Mouse (Mus musculus) layer of hippocampus, postnatal 14 days (tissue): ENCODE data around the gene Ly86. TPM values are rescaled to one million over a fixed set of nuclear protein-coding genes. Genes with fewer than 3 reads are reported as not detected.

ENCODE experiments used
- DNase-seq, 2 experiments: peaks; one replicate each; pipeline ENCODE4 v3.0.0; 2021 to 2022; ENCODE audit warnings: low spot score in 2 of 2, mixed read lengths in 1 of 2
- long read RNA-seq, 2 experiments: library from polyadenylated mRNA; stranded (forward); transcript quantifications; one replicate each; pipeline ENCODE4 v2.0.0; 2021
- total RNA-seq, 2 experiments: library from RNA; stranded (reverse); gene quantifications; 2 replicates each; pipeline ENCODE4 v1.2.3; 2021

The Ly86 gene
- total RNA-seq = 1 to 10 TPM; 7.6 to 8.2 TPM
- long read RNA-seq, experiment 1, partial matches to known transcripts = 0 of 7 reads
- long read RNA-seq, experiment 1, other reads (novel, unspliced or antisense) = 4 of 7 reads
- long read RNA-seq, experiment 2, partial matches to known transcripts = 0 of 10 reads
- long read RNA-seq, experiment 2, other reads (novel, unspliced or antisense) = 6 of 10 reads

DNA sequence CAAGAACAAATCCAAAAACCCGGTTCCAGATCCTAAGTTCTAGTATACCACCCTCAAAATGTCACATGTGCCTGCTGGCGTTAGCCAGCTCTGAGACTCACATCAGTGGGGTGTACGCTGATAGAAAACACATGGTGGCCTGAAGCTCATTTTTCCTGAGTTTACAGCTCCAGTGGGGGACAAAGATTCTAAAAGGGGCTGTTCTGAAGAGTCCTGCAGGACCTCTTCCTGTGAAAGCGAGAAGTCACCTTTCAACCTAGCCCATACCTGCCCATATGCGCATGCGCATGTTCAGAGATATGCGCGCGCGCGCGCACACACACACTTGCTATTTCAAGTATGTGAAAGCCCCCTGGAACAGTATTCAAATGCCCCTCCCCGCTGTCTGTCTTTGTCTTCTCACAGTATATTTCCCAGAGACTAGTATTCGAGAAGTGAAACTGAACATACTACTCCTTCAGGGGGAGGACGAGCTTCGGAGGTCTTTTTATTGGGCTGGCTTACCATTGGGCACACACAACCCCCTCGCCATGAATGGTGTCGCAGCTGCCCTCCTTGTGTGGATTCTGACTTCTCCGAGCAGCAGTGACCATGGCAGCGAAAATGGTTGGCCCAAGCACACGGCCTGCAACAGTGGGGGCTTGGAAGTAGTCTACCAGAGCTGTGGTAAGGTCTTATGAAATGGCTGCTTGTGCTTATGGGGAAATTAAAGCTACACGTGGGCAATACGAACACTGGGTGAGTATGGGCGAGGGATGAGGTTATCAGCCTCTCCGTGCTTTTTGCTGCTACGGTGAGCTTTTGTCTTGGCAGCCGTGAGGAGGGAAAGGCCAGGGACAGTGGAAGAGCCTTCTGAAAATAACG is at the start of gene Ly86:
Ly86 (plus strand) TSS at position 300 of the 864 bp plus-strand sequence.
- no peak for DNase-seq

DNA sequence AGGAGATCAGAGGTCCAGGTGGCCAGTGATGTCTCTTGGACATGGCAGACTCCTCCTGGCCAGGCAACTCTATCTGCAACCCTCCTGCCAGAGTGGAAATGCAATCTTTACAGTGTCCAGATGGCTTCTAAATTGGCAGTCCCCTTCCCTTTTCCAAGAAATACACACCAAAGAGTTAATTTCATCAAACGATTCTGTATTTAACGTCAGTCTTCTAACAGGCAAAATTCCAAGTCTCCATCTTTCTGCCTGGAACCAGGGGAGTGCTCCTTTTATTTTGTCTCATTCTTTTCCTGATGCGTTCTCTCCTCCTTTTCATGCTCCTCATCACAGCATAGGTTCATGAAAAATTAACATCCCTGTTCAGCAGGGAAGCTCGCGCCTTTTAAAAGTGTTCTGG is 47.1 kb upstream of the Ly86 start:
- no peak for DNase-seq

DNA sequence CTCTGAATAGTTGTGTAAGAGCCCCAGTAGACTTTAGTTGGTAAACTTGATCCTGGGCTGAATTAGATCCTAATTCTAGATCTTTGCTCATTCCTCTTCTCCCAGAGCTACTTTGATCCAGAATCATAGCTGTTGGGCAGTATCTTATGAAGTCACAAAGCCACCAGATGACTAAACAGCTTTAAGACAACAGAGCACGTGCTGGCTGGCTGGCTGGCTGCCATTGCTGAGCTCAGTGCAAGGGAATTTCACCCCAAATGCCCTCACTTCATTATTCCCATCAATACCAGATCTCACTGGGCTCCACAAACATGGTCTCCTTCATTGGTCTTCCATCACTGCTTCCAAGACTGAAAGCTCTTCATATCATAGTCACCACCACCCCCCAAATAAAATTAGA is 46.2 kb upstream of the Ly86 start:
- DNase-seq = no peak

DNA sequence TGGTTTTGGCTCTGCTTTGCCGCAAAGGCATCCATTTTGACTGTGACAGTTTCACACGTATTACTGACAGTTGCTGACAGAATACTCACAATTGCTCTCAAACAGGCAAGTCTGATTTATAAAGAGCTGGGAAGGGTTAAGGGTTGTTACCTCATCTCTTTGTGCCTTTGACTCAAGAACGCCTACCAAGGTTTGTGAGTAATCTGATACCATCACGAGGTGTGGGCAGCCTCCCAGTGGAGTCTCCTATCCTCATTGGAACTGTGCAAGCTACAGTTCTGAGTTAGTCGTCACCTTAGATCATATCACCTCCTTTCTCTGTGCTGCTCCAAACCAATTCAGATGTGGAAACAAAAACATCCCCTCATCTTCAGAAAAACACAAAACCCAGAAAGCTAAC is 42.1 kb upstream of the Ly86 start:
- DNase-seq = no peak

DNA sequence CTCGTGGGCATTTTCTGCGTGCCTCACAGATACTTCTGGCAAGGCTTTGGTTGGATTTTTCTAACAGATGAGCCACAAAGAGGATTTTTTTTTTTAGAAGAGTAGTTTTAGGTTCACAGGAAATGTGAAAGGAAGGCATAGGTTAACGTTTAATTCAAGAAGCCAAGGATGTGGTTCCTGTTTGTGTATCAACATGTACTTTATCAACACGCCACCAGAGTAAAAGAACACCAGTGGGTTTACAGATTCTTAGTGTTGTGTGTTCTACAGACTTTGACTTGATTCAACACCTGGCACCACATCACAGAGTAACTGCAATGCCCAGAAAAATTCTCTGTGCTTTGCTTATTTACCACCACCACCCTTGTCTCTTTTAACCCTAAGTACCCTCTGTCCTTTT is 37.0 kb upstream of the Ly86 start:
- DNase-seq = no peak

DNA sequence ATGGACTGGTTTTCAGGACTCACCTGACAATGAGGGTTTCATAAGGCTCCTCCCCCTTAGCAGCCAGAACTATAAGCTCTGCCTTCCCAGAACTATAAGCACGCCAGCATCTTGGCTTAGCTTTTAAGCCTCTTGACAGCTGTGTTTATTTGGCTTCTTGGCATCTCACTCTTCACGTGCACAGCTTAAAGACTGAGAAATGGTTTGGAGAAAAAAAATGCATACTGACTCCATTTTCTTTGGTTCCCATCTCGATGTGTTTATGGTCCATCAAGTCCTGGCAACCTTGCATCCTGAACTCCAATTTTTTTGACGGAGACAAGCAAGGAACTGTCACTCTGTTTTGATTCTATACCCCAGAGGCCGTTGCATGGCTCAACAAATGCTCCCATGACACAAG is 35.7 kb upstream of the Ly86 start:
- no peak for DNase-seq

DNA sequence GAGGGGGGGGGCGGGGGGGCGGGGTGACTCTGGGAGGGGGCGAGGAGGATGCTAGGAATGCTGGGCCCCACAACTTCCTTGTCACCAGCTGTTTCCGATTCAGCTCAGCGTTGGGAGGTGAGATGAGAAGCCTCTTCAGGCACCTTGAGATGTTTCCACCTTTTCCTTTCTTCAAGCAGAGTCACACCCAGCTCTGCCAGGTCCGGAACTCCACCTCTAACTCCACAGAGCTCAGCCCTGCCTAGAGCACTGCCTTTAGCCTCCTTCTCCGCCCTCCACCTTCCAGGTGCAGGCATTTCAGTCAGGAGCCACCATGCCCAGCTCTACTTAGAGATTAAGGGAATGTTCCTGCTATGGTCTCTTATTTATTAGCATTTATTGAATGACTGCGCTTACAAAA is 34.7 kb upstream of the Ly86 start:
- no peak for DNase-seq

DNA sequence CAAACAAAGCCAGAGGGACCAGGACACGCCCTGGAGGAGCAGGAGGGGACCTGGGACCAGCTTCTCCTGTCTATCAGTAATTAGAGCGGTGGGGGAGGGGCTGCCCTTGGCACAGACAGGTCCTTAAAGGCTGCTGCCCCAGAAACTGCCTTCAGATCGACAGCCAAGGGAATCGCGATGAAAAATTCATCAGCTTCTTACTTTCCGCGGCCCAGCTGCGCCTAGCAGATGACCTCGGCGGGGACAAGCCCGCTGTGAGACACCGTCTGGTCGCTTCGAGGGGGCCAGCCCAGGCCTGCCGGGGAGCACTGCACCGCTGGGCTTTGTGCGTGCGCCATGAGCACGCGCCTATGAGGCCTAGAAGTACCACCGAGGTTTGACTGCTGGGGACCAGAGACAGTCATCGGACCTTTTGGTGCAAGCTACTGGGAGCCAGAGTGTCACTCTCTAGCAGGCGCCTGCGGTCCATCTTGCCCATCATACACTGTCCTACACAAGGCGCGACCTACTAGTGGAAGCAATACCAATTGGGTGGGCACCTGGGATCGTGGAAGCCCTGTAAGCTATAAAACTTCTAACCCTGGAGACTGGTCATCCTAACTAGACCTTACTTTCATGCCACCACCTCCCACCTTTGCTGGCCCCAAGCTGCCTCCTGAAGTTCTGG is 33.3 kb upstream of the Ly86 start:
- peak; percentile 59 to 71 for DNase-seq

DNA sequence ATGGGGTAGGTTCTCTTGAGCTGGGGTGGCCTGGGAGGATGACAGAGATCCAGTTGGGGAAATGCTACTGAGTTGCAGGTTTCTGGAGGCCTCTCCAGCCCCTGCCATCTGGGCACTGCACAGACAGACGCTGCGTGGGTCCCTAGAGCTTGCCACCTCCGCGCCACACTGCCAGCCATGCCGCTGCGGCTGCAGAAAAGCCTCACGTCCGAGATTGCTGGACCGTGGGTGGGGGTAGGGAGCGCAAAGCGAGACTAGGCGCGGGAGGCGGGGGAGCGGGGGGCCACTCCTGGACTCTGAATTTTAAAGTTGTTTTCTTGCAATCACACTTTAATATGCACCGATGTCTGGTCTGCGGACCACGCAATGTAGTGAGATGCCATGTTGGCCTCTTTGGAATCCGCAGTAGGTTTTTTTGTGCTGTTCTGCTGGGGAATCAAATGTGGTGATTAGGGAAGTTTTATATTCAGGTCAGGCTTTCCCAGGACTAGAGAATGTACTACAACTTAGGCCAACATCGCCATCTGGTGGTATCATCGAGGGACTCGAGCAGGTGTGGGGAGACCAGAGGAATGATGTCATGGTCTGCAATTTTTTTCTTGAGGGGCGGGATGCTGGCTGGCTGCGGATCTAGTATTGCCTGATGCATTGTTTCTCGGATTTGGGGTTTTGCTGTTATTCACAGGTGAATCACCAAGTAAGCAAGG is 32.6 kb upstream of the Ly86 start:
- DNase-seq = peak; percentile 94 to 98

DNA sequence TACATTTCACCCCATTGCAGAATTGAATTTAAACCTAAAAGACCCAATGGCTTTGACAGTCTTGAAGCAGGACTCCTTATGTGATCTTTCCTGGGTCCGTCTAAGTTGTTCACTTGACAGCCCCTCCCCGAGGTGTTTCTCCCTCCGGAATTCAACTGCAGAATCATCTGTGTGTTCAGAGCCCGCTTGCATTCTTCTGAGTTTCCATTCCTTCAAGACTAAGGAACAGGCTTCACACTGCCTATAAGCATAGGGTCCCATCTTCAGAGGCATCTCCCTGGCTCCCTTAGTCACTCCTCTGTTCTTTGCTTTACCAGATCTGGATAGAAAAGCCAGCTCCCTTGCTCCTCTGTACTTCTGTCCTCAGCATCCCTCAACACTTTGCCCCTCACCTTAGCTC is 32.1 kb upstream of the Ly86 start:
- DNase-seq = no peak

DNA sequence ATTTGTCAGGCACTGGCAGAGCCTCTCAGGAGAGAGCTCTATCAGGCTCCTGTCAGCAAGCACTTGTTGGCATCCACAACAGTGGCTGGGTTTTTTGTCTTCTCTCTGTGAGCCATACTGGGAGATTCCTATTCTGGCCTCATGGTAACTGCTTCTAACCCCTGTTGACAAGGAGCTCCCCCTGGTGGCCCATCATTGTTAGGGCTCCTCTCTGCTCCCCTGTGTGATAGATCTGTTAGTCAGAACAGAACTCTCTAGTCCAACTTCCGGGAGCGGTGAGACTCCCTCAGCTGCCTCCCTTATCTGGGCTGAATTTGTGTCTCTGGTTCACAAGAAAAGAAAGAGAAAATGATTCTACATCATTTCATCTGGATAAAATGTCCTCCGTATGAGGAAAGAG is 19.5 kb upstream of the Ly86 start:
- DNase-seq = peak in 1 of 2 experiments; percentile 59

DNA sequence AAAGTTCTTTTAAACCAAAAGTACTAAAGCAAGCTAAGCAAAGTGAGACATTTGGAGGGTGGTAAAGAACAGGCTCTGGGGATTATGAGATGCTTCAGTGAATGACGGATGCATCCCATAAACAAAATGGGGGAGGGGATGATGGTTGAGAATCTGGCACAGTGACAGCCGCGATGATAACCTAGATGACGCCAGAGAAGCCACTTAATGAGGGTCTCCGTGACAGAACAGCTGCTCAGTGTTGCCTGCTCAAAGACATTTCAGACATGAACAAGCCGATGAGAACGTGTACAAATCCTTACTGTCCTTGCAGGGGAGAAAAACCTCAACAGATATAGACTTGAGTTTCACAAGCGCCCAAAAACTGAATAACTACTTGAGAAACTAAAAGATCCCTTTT is 15.3 kb upstream of the Ly86 start:
- no peak for DNase-seq

DNA sequence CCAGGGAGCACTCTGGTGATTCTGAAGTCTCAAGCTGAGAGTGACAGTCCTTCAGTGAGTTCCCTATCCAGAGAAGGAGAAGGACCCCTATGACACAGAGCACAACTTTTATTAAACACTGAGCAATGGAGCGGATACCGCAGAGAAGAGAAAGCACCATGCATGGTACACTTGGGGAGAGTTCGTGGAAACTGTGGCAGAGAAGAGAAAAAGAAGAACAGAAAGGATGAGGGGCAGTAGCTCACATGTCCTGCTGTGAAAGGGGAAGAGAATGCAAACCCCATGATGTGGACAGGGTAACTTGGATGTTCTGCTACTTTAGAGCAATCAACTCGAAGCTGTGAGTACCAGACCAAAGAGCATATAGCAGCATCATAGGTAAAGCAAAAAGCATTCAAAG is 14.0 kb upstream of the Ly86 start:
- no peak for DNase-seq

DNA sequence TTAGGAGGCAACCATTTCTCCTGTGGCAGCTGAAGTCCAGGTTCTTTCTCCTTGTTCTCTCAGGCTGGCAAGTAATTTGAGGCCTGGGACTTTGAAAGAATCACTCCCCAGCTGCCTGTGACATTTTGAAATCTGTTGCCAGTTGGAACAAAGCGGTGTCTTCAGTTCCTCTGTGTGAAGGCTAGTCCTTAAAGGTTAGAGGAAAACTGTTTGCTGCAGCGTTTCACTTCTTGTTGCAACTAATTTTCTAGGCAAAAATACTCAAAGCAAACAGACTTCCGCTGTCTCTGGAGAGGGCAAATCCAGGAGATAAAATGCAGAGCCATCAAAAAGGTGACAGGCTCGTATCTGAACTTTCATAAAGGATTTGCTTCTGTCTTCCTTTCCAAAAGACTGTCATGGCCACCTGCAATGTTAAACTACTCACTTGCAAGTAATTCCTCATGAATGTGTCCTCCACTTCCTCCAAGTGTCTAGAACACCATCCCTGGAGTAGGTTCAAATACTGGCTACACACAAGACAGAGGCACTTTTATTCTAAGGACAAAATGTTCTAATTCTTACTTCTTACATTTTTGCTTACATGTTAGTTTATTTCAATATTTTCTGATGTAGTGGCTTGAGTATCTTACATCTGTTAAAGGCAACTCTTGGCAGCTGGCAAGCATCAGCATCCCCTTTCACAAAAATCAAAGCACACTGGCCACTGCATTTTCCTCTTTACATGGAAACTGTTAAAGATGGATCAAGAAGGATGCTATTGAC is 12.0 kb upstream of the Ly86 start:
- no peak for DNase-seq

DNA sequence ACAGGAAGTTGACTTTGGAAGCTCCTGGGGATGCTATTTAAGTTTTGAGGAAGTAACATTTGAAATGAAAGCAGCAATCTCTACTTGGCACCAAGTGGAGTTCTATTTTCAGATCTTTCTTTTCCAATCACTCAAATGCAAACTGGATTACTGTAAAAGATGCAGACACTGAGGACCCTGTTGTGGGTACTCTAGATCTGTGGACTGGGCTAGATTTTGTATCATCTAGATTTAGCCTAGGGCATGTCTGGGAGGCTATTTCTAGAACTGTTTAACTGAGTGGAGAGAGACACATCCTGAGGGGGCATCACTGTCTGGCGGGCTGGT is 11.5 kb upstream of the Ly86 start:
- no peak for DNase-seq

DNA sequence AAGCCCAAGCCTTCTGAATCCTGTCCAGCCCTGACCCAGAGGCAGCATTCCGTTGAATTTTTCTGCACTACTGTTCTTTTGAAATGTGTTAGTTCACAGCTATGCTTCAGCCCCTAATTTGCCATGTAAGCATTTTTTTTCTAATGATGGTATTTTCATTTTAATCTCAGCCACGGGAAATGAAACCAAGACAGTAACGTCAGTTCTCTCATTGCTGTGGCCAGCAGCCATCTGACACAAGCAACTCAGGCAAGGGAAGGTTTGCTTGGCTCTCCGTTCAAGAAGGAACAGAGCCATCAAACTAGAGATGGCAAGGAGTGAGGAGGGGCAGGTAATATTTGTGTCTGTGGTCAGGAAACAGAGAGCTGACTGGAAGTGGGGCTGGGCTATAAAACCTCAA is 7.7 kb upstream of the Ly86 start:
- no peak for DNase-seq

DNA sequence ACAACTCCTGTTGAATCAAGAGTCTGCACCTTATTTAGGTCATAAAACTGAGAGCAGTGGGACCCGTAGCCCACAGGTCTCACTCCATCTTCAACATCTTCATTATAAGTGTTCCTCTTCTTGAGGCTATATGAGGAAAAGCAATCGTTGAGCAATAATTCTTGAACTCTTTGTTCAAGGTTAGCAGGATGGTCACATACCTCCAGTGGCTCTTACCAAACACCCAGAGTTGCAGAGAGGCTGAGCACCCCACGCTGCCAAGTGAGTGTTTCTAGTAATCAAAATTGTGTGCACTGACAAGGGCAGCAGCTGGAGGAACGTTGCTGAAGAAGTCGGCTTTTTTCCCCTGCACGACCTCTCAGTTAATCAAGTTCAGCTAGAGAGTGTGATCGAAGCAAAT is 7.1 kb upstream of the Ly86 start:
- DNase-seq = no peak

DNA sequence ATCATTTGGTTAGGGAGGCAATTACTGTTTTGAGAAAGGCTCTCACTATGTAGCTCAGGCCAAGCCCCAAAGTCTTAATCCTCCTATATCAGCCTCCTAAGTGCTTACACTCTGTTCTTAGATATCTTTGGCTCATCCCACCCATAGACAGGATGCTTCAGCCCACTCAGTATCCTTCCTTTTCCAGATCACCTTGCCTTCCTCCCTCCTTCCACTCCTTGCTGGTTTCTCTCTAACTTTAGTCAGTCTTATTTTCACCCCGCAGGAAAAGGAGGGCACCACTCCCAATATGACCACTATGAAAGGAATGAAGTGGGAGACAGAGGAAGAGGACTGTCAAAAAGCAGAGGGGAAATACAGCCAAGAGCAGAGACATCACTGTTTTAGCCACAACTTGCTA is 2.2 kb upstream of the Ly86 start:
- DNase-seq = no peak

DNA sequence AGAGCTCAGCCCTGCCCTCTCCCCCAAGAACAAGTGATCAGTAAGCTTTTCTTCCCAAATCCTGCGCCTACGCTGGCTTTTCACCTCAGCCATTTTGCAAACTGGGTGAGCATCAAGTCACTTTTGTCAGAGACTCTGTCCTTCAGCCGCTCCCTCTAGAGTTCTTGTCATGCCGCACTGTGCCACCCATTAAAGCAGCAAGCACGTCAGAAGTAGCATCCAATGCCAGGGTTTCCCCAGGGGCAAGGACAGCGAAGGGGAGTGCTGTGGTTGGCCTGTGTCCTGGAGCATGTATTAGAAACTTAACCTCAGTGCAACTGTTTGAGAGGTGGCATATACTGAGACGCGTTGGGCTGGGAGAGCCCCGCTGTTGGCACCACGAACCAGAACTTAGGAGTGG is 815 bp downstream of the Ly86 start:
- DNase-seq = no peak

DNA sequence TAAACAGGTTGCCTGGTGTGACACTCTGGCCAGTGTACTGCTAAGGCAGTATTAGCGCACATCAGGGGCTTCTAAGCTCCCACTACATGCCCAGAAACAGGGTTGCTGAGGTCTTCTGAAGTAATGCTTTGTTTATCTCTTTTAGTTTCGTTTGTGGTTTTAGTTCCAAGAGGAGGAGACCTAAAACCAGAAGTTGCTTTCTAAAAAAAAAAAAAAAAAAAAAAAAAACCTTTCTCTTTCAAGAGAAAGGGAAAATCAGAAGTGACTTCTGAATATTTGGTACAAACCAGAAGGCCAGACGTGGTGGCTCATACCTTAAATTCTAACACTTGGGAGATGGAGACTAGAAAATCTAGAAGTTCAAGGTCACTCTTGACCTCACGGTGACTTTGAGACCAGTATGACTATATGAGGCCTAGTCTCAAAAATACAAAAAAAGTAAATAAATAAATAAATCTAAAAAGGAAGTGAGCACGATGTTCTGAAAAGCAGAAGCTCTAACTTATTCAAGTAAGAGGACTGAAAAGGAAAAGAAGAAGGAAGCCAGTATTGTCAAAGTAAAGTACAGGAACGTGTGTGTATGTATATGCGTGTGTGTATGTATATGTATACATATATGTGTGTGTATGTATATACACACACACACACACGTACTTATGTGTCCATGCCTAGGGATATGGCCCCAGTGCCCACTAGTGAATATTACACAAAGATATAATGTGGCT is 3.0 kb downstream of the Ly86 start:
- DNase-seq = no peak

DNA sequence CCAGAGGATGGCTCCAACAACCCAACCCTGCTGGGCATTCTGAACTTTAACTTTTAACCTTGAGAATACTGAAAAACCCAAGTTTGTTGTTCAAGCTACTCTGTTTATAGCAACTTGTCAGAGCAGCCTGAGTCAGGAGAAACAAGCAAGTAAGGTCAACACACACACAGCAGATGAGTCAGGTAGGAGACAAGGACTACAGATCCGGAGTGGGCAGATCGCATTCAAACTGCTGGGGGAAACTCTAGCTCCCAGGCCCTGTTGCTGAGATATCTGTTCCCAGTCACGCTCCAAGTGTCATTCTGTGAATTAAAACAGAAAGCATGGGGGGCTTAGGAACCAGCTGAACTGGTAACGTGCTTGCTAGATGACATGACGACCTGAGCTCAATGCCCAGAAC is 4.0 kb downstream of the Ly86 start:
- DNase-seq = no peak
